Mouse (Mus musculus) cerebellum, adult 9-11 months (tissue): ENCODE measurements around the gene Irf7.

Experiments used
- DNase-seq: peaks from one replicate; pipeline ENCODE4 v3.0.0; 2022

Irf7 gene

DNA sequence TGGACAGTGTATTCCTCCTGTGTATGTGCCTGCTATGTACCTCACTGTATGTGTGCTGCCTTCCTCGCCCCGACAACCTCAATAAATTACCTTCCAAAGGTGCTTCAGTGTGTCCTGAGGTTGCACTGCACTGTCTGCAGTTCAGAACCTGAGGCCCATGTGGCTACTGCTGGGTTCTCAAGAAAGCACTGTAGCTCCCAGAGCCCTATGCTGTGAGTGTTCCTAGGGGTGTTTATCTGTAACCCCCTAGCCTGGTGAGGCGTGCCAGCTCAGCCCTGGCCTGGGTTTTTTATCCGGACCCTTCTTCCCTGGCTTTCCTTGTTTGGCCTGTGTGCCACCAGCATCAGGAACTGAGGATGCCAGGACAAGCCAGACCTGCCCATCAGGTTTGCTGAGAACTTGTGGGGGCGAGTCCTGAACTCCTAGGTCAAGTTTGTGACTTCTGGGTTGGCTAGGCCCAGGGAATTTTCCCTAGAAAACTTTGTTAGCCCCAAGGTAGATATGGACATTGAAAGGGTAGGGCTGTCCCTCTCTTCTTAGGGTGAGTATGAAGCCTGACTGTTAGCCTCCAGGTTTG lies 47.6 kb downstream of the Irf7 start:
- no peak for DNase-seq

DNA sequence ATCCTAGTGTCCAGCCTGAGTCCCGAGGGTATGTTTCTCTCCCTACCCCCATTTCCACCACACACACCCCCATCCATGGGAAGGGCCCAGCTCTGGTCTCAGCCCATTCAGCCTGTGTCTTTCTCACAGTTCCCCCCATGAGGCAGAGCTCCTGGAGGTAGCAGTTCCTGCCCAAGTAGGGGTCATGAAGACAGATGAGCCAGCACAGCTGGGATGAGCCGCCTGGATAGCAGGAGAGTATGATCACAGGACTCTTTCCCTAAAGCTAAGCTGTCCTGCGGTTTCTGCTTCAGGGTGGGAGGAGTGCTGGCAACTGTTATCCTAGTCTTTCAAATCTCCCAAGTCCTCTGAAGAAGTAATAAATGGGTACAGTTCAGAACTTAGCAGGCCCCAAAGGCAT lies 48.1 kb downstream of the Irf7 start:
- DNase-seq = no peak

DNA sequence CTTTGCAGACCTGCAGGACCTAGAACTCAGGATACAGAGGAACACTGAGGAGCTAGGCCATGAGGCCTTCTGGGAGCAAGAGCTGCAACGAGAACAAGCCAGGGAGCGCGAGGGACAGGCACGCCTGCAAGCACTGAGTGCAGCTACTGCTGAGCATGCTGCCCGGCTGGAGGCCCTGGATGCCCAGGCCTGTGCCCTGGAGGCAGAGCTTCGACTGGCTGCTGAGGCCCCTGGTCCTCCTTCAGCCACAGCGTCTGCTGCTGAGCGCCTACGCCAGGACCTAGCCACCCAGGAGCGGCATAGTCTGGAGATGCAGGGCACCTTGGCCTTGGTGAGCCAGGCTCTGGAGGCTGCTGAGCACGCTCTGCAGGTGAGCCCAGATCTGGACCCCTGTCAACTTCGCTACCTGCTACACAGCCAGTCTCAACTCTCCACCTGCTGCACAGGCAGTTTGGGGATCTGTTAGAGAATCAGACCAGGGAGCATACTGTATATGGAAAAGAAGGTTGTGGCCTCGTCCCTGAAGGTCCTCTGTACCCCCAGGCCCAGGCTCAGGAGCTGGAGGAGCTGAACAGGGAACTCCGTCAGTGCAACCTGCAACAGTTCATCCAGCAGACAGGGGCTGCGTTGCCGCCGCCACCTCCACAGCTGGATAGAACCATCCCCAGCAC lies 48.8 kb downstream of the Irf7 start:
- DNase-seq = no peak

DNA sequence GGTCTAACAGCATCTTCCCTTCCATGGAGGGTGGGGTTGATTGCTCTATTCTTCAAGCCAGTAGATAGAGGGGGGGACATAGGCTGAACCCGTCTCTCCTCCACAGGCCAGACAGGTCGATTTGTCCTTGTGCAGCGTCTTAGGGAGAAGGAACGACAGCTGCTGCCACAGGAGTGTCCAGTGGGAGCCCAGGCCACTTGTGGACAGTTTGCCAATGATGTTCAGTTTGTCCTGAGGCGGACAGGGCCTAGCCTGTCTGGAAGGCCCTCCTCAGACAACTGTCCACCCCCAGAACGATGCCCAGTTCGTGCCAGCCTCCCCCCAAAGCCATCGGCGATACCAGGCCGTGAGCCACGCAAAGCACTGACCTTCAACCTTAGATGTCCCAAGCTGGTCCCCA lies 49.4 kb downstream of the Irf7 start:
- DNase-seq = no peak

DNA sequence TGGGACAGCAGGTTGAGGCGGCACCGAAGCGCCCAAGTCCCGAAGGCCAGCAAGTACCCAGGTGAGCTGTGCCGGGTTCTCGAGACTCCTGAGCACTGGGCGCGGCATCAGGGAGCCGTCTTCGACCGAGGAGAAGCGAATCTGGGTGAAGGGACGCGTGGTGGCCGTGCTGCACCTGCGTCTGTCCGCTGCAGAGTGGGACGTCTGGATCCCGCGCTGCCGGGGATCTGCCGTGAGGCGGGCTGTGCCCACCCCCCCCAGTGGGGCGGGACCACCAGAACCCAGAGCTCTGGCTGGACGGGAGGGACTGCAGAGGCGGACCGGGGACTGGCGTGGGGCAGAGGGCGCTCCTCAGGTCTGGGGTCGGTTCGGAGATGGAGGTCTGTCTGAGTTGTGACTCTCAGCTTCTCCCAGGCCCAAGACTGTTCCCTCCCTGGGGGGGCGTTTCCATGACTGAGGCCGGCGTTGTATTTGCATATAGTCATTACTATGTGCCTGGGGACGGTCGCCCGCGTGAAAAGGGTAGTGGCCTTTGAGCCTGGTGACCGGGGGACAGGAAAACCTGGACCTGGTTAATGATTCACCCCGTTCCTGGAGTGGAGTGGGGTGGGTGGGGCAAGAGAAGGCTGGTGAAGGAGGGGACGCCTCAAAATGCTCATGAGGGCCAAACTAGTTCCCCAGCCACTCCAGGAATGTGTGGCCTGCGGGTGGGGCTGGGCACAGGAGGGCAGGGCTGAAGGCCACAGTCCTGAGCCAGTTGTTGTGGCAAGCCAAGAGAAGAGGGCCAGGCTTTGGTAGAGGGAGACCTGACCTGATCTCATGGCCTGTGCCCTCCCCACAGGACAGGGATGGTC lies 50.2 kb downstream of the Irf7 start:
- peak; percentile 61 for DNase-seq

DNA sequence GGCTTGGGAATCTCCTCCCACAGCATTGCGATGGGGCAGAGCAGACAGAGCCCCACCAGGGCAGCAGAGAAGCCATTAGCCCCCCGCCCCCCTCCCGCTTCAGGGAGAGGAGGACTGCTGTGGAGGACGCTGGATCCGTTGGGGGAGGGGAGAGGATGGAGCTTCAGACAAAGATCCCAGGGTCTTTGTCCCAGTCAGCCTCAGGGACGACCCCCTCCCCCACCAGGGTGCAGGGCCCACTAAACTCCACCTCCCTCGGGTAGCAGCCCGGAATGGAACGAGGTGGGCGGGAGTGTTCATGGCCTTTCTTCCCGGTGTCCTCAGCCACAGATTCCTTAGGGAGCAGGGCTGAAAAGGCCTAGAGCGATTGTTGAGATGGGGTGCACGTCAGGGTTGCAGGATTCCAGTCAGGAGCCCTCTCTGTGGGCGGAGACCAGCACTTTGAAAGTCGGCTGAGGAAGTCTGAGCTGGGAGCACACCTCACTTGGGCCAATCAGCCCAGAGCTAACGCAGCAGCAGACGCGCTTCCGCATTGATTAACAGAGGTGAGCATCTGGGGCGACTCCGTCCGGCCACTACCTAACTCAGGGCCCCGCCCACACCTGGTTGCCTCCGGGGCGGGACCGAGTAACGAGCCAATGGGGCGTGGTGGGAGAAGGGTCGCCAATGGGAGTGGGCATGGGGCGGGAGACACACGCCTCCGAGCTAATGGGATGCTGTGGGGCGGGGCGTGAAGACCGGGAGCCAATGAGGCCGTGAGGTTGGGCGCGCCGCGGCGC lies 51.0 kb downstream of the Irf7 start, which contains the start of gene Rassf7:
Gene Rassf7, plus strand, starts transcription at position 760 of the 779 bp plus-strand sequence.
- DNase-seq = peak; percentile 92

DNA sequence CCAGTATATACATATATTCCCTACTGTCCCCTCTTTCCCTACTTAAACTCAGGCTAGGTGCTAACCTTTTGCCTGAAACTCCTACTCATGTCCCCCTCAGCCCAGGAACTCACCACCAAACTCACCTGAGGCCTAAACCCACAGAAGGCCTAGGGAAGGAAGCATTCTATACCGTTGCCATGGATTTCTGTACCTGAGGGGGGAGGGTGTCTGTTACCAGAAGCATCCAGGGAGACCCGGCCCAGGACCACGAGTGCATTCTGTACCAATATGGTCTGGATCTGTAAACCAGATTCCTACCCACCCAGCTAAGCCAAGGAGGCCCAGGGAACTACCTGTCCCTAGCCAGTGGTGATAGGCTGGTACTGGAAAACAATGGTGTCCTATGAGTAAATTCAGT lies 52.0 kb downstream of the Irf7 start:
- DNase-seq = no peak

DNA sequence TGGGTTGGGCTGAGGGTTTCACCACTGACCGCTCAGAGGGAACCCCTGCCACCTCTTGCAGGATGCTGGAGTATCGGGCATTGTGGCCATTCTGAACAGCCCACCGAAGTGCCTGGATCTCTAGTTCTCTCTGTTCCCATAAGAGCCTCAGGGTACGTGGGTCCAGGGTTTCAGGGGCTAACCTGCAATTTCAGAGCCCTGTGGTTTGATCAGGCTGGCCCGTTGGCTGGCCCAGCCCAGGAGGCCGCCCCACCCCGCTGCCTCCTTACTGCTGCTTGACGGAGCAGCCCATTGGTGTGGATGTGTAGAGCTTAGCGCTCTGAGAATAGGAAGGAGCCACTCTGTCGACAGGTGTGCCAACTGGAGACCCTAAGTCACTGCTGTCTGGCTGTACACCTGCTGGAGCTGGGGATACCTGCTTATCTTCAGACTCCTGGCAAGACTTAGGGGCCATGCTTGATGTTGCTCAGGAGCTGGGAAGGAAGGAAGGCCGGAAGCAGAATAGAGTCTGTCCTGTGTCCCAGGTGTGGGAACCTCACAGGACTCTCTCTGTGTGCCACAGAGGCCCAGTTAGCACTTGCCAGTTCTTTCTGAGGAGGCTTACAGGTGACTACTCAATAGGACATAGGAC lies 52.6 kb downstream of the Irf7 start, which contains the start of gene Lmntd2:
Gene Lmntd2, minus strand, starts transcription at position 476 of the 631 bp plus-strand sequence.
- no peak for DNase-seq

DNA sequence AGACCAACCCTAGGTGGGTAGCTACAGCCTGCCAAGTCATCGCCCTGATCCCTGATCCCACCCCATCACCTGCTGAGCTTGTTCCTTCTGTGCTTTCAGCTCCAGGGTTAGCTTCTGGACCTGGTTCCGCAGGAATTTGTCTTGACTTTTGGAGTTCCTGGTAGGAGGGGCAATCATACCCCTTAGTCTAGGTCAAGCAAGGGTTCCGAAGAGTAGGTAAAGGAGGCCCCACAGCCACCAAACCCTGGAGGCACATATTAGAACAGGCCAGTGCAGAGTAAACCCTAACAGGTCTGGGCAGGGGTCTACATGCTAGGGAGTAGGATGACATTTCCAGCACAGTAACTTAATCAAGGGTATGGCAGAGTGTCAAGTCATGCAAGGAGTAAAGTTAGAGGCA lies 53.1 kb downstream of the Irf7 start:
- DNase-seq = no peak
